Mouse (Mus musculus) lung, postnatal 0 days (tissue): ENCODE measurements around the gene Klf12. TPM values are rescaled to one million over a fixed set of nuclear protein-coding genes. Genes with fewer than 3 reads are reported as not detected.

Experiments
- ATAC-seq: fragments of 200-750 bp; cut with Nextera tagmentation; 2 replicates; pipeline ENCODE4 v1.8.0; 2017; ENCODE audit warnings: moderate library complexity
- DNase-seq: peaks from one replicate; pipeline ENCODE4 v3.0.0-alpha.2; 2016; ENCODE audit warnings: low spot score
- H3K27ac ChIP-seq: fragments of 300-500 bp; sonication (generic); 2 replicates; pipeline ENCODE4 v1.5.1; 2014; ENCODE audit warnings: antibody characterized with exemption, mild to moderate bottlenecking, low read length, mixed read lengths
- H3K27me3 ChIP-seq: fragments of 300-500 bp; sonication (generic); replicated peaks from 2 replicates; pipeline ENCODE4 v1.6.1; 2014; ENCODE audit warnings: low read length, mixed read lengths; ENCODE audit not compliant: insufficient read depth
- H3K36me3 ChIP-seq: fragments of 300-500 bp; sonication (generic); 2 replicates; pipeline ENCODE4 v1.6.1; 2014; ENCODE audit warnings: low read length, mixed read lengths; ENCODE audit not compliant: insufficient read depth
- H3K4me1 ChIP-seq: fragments of 300-500 bp; sonication (generic); 2 replicates; pipeline ENCODE4 v1.6.1; 2014; ENCODE audit warnings: antibody characterized with exemption, low read depth, low read length, mixed read lengths; ENCODE audit not compliant: insufficient read depth
- H3K4me2 ChIP-seq: fragments of 300-500 bp; sonication (generic); replicated peaks from 2 replicates; pipeline ENCODE4 v1.6.1; 2014; ENCODE audit warnings: low read depth, mild to moderate bottlenecking, low read length, moderate library complexity, mixed read lengths
- H3K4me3 ChIP-seq: fragments of 300-500 bp; sonication (generic); 2 replicates; pipeline ENCODE4 v1.5.1; 2014; ENCODE audit warnings: low read depth, low read length
- H3K9ac ChIP-seq: fragments of 300-500 bp; sonication (generic); replicated peaks from 2 replicates; pipeline ENCODE4 v1.6.1; 2014; ENCODE audit warnings: low read depth, mild to moderate bottlenecking
- H3K9me3 ChIP-seq: fragments of 300-500 bp; sonication (generic); 2 replicates; pipeline ENCODE4 v1.6.1; 2016; ENCODE audit warnings: low read length, mixed read lengths
- CTCF ChIP-seq: IDR thresholded peaks from 2 replicates; pipeline ENCODE4 v1.5.1; 2016; ENCODE audit warnings: antibody characterized with exemption, mild to moderate bottlenecking
- EP300 ChIP-seq: IDR thresholded peaks from 2 replicates; pipeline ENCODE4 v1.6.1; 2016; ENCODE audit warnings: antibody characterized with exemption, mild to moderate bottlenecking, control low read depth
- WGBS: fragments of 180-500 bp; shearing (Covaris S2); extraction: QIAGEN DNeasy Blood & Tissue Kit; methylation state at CpG from one replicate; pipeline ENCODE4 v1.1.7; 2014; 5-methylcytosine and 5-hydroxymethylcytosine counted together
- polyA plus RNA-seq: library from polyadenylated mRNA; unstranded; fragments of >200 nt; fragmentation: Nextera tagmentation; extraction: Ambion mirVana; gene quantifications from 2 replicates; pipeline ENCODE4 v1.2.1, GENCODE M21; 2015

Gene Klf12
- polyA plus RNA-seq, 1 experiment from 2014 or later = 5.2 TPM

DNA sequence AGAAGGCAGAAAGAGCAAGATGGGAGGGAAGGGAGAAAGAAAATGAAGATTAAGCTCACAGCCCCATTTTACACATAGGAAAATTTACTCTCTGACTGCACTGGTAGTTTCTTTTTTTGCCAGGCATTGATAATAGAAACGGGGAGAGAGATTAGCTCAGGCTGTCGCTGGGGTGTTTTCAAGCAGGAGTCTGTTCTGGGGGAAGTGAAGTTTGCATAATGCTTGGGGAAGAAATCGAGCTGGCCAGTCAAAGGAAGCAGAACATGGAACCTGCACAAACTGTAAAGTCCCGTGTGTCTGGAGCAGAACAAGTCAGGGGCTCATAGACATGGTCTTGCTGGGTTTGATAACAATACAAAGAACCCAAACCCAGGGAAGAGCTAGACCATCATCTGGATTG lies 204.9 kb downstream of the Klf12 start:
- H3K9ac ChIP-seq = no peak overlapping the region
- no peaks in the 10 kb centered on the region for H3K36me3 ChIP-seq
- H3K27me3 ChIP-seq = no peaks in the 10 kb centered on the region
- no peaks in the 10 kb centered on the region for H3K4me1 ChIP-seq
- no peaks in the 10 kb centered on the region for H3K9me3 ChIP-seq
- DNase-seq (no peak), ATAC-seq (no peak)
- no peak overlapping the region for H3K4me3 ChIP-seq
- H3K4me2 ChIP-seq = no peak overlapping the region
- H3K27ac ChIP-seq = no peak overlapping the region
- no peak for TF ChIP-seq EP300
- TF ChIP-seq CTCF = no peak
- 72% methylated on average over 4 of the region's 4 CpGs for WGBS

DNA sequence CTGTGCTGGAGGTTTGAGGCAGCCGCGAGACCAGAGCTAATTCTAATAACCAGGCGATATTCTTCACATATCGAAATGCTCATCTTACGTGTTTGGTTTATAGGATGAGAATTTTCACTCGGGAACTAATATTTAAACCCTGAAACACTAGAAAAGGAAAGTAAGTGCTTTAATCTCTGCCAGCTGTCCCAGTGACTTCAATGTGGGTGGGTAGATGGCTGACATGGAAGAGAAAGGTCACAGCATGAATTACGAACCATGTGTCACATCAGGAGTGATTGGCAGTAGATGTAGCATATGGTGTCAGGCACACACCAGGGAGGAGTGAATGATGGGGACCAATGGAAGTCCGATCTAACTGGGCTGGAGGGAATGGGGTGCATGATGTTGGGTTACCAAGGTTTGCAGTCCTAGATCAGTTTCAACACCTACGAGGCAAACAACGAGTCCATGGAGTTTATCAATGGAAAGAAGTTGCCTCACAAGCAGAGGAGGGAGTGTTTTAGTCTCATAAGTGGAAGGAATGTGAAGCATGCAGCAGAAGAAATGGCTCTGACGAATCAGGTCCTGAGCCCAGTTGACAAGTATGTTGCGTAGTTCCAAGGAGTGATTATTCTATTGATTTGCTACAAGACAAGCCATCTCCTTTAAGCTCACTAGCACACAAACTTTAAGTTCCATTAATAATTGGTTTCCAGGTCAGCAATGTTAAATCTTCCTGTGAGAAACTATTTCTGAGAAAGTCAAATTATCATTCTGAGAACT lies 211.9 kb downstream of the Klf12 start:
- Histone ChIP-seq H3K4me1 (no peaks in the 10 kb centered on the region), H3K27ac (no peak overlapping the region), H3K9ac (no peak overlapping the region), H3K4me3 (no peak overlapping the region), H3K4me2 (no peak overlapping the region; the same call in 1 of the 2 replicates), H3K27me3 (no peaks in the 10 kb centered on the region), H3K9me3 (no peaks in the 10 kb centered on the region), H3K36me3 (no peaks in the 10 kb centered on the region)
- 63% methylated on average over 12 of the region's 12 CpGs for WGBS
- TF ChIP-seq EP300 = no peak
- no peak for TF ChIP-seq CTCF
- DNase-seq = peak; percentile 57
- peak; percentile 48 for ATAC-seq

DNA sequence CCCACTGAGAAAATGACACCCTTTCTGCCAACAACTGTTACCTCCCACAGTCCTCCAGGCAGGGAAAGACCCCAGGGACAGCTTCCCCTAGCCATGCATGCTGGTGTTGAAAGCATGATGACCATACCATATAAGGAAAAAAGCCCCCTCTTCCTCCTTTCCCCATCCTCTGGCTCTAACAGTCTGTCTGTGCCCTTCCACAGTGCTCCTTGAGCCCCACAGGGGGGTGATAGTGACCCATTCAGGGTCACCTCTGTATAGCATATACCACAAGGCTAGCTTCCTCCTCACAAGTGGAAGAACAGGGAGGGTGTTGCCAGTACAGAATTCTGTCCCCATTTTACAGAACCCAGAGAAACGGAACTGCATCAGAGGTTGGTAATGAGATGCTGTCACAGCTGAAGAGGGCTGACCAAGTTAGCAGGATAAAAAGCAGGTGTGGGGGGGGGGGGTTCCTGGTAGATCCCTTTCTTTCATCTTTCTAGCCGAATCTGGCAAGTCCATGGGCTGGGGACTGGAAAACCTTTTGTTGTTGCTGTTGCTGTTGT lies 214.9 kb downstream of the Klf12 start:
- Histone ChIP-seq H3K4me2 (no peak overlapping the region), H3K27me3 (no peaks in the 10 kb centered on the region), H3K9ac (no peak overlapping the region), H3K4me3 (no peak overlapping the region), H3K4me1 (no peaks in the 10 kb centered on the region), H3K36me3 (no peaks in the 10 kb centered on the region), H3K27ac (no peak overlapping the region), H3K9me3 (no peaks in the 10 kb centered on the region)
- ATAC-seq (no peak), DNase-seq (no peak)
- TF ChIP-seq CTCF (no peak), EP300 (no peak)
- WGBS = 72% methylated on average over 2 of the region's 2 CpGs

DNA sequence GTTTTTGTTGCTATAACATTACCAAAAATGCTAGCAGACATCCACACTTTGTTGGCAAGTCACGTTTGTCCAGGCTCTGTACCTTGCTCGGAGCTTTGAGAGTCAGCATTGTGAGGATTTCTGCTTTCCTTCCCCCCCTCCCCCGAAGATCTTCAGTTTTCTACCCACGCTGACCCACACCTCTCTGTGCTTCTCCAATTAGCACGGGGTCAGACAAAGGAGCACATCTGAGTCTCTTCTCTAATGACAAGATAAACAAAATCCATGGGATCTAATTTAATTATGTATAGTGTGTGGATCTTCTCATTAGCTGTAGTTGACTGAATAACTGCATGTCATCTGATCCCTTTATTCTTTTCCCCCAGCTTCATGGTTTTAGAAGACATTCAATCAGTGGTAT lies 215.8 kb downstream of the Klf12 start:
- no peak for TF ChIP-seq EP300
- H3K36me3 ChIP-seq = no peaks in the 10 kb centered on the region
- no peak overlapping the region for H3K27ac ChIP-seq
- DNase-seq (no peak), ATAC-seq (no peak)
- no peak overlapping the region for H3K4me2 ChIP-seq
- no peak overlapping the region for H3K9ac ChIP-seq
- H3K9me3 ChIP-seq = no peaks in the 10 kb centered on the region
- H3K4me1 ChIP-seq = no peaks in the 10 kb centered on the region
- 52% methylated on average over 5 of the region's 5 CpGs for WGBS
- no peaks in the 10 kb centered on the region for H3K27me3 ChIP-seq
- H3K4me3 ChIP-seq = no peak overlapping the region

DNA sequence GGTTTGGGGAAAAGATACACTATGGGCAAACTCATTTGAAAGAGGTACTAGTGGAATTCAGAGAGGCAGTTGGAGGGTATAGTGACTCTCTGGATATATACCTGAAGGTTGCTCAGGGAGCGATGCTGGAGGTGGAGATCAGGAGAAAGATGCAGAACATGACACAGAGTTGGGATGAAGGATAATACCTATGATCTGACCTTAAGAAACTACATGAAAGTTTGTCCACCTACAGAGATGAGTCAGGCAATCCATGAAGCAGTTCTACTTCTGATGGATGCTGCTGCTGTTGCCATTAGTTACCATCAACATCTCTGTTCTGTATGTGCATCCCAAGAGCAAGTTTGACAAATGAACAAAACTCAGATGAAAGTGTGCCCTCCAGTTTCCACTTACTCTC lies 222.0 kb downstream of the Klf12 start:
- no peak overlapping the region for H3K4me2 ChIP-seq
- no peaks in the 10 kb centered on the region for H3K27me3 ChIP-seq
- H3K4me1 ChIP-seq = no peaks in the 10 kb centered on the region
- 94% methylated on average over 1 of the region's 1 CpGs for WGBS
- H3K4me3 ChIP-seq = no peak overlapping the region
- H3K9me3 ChIP-seq = no peaks in the 10 kb centered on the region
- DNase-seq (no peak), ATAC-seq (no peak)
- no peak overlapping the region for H3K27ac ChIP-seq
- TF ChIP-seq EP300 (no peak), CTCF (no peak)
- no peaks in the 10 kb centered on the region for H3K36me3 ChIP-seq
- H3K9ac ChIP-seq = no peak overlapping the region

DNA sequence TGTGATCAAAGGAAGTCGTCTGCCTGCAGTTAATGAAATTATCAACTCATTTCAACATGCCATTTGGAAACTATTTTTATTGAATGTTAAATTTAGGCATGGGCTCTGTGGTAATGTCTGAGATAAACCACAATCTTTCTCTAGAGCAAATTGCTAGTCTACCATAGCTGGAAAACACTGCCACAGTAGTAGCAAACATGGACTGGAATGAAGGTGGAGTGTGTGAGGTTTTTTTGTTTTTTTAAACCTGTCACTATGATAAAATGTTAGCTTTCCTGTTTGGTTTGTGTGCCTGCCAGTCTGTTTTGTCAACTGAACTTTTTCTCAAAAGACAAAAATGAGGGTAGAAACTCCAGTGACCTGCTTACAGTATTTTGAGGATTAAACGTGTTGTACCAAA lies 230.3 kb downstream of the Klf12 start:
- DNase-seq (no peak), ATAC-seq (no peak)
- no peak overlapping the region for H3K9ac ChIP-seq
- no peaks in the 10 kb centered on the region for H3K9me3 ChIP-seq
- H3K4me1 ChIP-seq = no peaks in the 10 kb centered on the region
- H3K4me3 ChIP-seq = no peak overlapping the region
- 59% methylated on average over 2 of the region's 2 CpGs for WGBS
- no peak overlapping the region for H3K27ac ChIP-seq
- no peak for TF ChIP-seq CTCF
- no peak for TF ChIP-seq EP300
- no peak overlapping the region for H3K4me2 ChIP-seq
- H3K36me3 ChIP-seq = no peaks in the 10 kb centered on the region
- no peaks in the 10 kb centered on the region for H3K27me3 ChIP-seq
